Comparison of ENCODE assay signal across 7 mouse cellular contexts in the genomic region with DNA sequence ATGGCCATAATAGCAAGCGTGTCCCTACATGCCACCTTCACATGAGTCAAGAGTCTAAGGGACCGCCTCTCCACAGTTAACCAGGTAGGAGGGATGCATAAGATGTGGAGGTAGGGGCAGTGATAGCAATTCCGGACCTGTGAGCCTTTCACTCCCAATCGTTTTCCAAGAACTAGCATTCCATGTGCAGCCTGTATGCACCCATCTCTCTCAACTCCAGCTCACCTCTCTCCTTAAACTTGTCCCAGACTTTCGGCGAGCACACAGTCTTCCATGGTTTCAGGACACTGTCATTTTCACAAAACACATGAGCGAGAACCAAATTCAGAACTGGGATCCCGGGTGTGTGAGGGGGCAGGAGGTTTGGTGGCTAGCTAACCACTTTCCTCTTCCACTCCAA. TPM values are rescaled to one million over a fixed set of nuclear protein-coding genes. Genes with fewer than 3 reads are reported as not detected.
DNase-seq lines count a peak whose midpoint lies in the region; ATAC-seq and TF ChIP-seq lines count a peak whose summit lies in the region.

No protein-coding gene starts in this region.

- 28% methylated on average over 8 of the region's 8 CpGs for WGBS in lung, adult 2 months
- 32% methylated on average over 8 of the region's 8 CpGs for WGBS in forebrain, postnatal 0 days
- WGBS in liver, embryonic 12.5 days (ENCODE audit: insufficient replicate concordance): 50% methylated on average over 8 of the region's 8 CpGs
- 26% methylated on average over 8 of the region's 8 CpGs for WGBS in stomach, embryonic 16.5 days

- ATAC-seq in forebrain, postnatal 0 days: no peak
- ATAC-seq in liver, embryonic 12.5 days: no peak
- no peak for ATAC-seq in stomach, embryonic 16.5 days (ENCODE audit: insufficient read depth, low FRiP score)

- H3K4me3 ChIP-seq in lung, adult 2 months (replicated peaks; ENCODE audit: extremely low read depth, low read depth, low read length): peak overlapping the region; percentile 57
- H3K4me3 ChIP-seq in brown adipose tissue, adult 24 weeks (ENCODE audit: insufficient read depth, low read depth, low read length): peak overlapping the region; percentile 69
- H3K4me3 ChIP-seq in forebrain, postnatal 0 days (ENCODE audit: low read depth, low read length): peak overlapping the region; percentile 59
- H3K4me3 ChIP-seq in liver, embryonic 12.5 days: peak overlapping the region; percentile 70
- peak overlapping the region; percentile 82 for H3K4me3 ChIP-seq in stomach, embryonic 16.5 days (replicated peaks; ENCODE audit: low read length)

- TF ChIP-seq CTCF in lung, adult 2 months (IDR thresholded peaks at IDR 0.05; ENCODE audit: insufficient read depth, low read length): no peak
- TF ChIP-seq CTCF in forebrain, postnatal 0 days (IDR thresholded peaks at IDR 0.05; ENCODE audit: low read depth): no peak

- H3K4me1 ChIP-seq in lung, adult 2 months (ENCODE audit: control insufficient read depth, insufficient read depth, low read length): peaks cover 5% of the 10 kb centered on the region; the same call in 1 of the 2 replicates
- peaks cover 3% of the 10 kb centered on the region; the same call in 1 of the 2 replicates for H3K4me1 ChIP-seq in brown adipose tissue, adult 24 weeks (ENCODE audit: control insufficient read depth, insufficient read depth, insufficient read length, low read length)
- H3K4me1 ChIP-seq in forebrain, postnatal 0 days (ENCODE audit: insufficient read depth): peaks cover 8% of the 10 kb centered on the region; the same call in 1 of the 2 replicates
- peaks cover 19% of the 10 kb centered on the region for H3K4me1 ChIP-seq in liver, embryonic 12.5 days
- peaks cover 8% of the 10 kb centered on the region for H3K4me1 ChIP-seq in stomach, embryonic 16.5 days (ENCODE audit: control insufficient read depth, insufficient read depth, low read length)

- no peak for TF ChIP-seq POLR2A in lung, adult 2 months (IDR thresholded peaks at IDR 0.05; ENCODE audit: borderline replicate concordance, extremely low read depth, low read depth, low read length)

- H3K4me2 ChIP-seq in forebrain, postnatal 0 days (ENCODE audit: low read depth): peak overlapping the region; percentile 73
- H3K4me2 ChIP-seq in liver, embryonic 12.5 days: peak overlapping the region; percentile 83
- peak overlapping the region; percentile 72 for H3K4me2 ChIP-seq in stomach, embryonic 16.5 days (ENCODE audit: low read depth, low read length)

- no peaks in the 10 kb centered on the region for H3K36me3 ChIP-seq in forebrain, postnatal 0 days (ENCODE audit: insufficient read depth)
- 0 out of 2 replicates have a peak, but pooled peaks cover 3% of the 10 kb centered on the region for H3K36me3 ChIP-seq in liver, embryonic 12.5 days
- no peaks in the 10 kb centered on the region for H3K36me3 ChIP-seq in stomach, embryonic 16.5 days (ENCODE audit: control insufficient read depth, insufficient read depth, low read length)

- peak; percentile 4 for DNase-seq in lung, adult 2 months
- no peak for DNase-seq in lung, postnatal 36 days
- DNase-seq in forebrain, postnatal 0 days: no peak
- no peak for DNase-seq in urinary bladder, postnatal 36 days (ENCODE audit: low spot score in 2 of 2)

- peak overlapping the region; percentile 94 for H3K9ac ChIP-seq in forebrain, postnatal 0 days
- H3K9ac ChIP-seq in liver, embryonic 12.5 days: peak overlapping the region; percentile 75
- H3K9ac ChIP-seq in stomach, embryonic 16.5 days (ENCODE audit: low read length): peak overlapping the region; percentile 91

- H3K9me3 ChIP-seq in forebrain, postnatal 0 days (ENCODE audit: low read length): no peaks in the 10 kb centered on the region
- H3K9me3 ChIP-seq in liver, embryonic 12.5 days (replicated peaks): no peaks in the 10 kb centered on the region
- H3K9me3 ChIP-seq in stomach, embryonic 16.5 days (replicated peaks; ENCODE audit: control insufficient read depth, low read length): no peaks in the 10 kb centered on the region

- no peaks in the 10 kb centered on the region for H3K27me3 ChIP-seq in forebrain, postnatal 0 days (ENCODE audit: insufficient read depth, low read length)
- H3K27me3 ChIP-seq in liver, embryonic 12.5 days (replicated peaks): no peaks in the 10 kb centered on the region
- H3K27me3 ChIP-seq in stomach, embryonic 16.5 days (ENCODE audit: control insufficient read depth, insufficient read depth, low read length): no peaks in the 10 kb centered on the region

- no peak overlapping the region for H3K27ac ChIP-seq in brown adipose tissue, adult 24 weeks (replicated peaks; ENCODE audit: low read depth, low read length)
- peak overlapping the region; percentile 98; the same call in 1 of the 2 replicates for H3K27ac ChIP-seq in forebrain, postnatal 0 days (ENCODE audit: low read depth, low read length)
- no peak overlapping the region for H3K27ac ChIP-seq in liver, embryonic 12.5 days
- peak overlapping the region; percentile 98; the same call in 1 of the 2 replicates for H3K27ac ChIP-seq in stomach, embryonic 16.5 days (ENCODE audit: low read length)

RNA-seq across cellular contexts. Expression of a gene that starts 0.9 kb away (rescaled TPM):
- 0.68 and 1.1 TPM in 2 replicates for polyA plus RNA-seq in lung, adult 2 months (2012; rRNA removed)
- 0.63 and 0.75 TPM in 2 replicates for polyA plus RNA-seq in brown adipose tissue, adult 24 weeks (2012; ENCODE audit: insufficient read depth, insufficient read length, missing spikeins)
- total RNA-seq in forebrain, postnatal 0 days (2014; rRNA removed): 9.6 and 12.3 TPM in 2 replicates
- 5.2 and 7.8 TPM in 2 replicates for polyA plus RNA-seq in forebrain, postnatal 0 days (2015; fragmentation: Nextera tagmentation; extraction: Ambion mirVana)
- 2.5 and 2.9 TPM in 2 replicates for polyA plus RNA-seq in liver, embryonic 12.5 days (2016; fragmentation: Nextera tagmentation; extraction: Ambion mirVana)
- polyA plus RNA-seq in stomach, embryonic 16.5 days (2015; fragmentation: Nextera tagmentation; extraction: Ambion mirVana): 7.0 and 7.8 TPM in 2 replicates

RNA-seq across cellular contexts. Expression of a gene that starts 24.7 kb away (rescaled TPM):
- 1.3 and 1.8 TPM in 2 replicates for polyA plus RNA-seq in lung, adult 2 months (2012; rRNA removed)
- 1.3 and 1.5 TPM in 2 replicates for polyA plus RNA-seq in brown adipose tissue, adult 24 weeks (2012; ENCODE audit: insufficient read depth, insufficient read length, missing spikeins)
- total RNA-seq in forebrain, postnatal 0 days (2014; rRNA removed): 21.9 and 27.5 TPM in 2 replicates
- 4.8 and 9.2 TPM in 2 replicates for polyA plus RNA-seq in forebrain, postnatal 0 days (2015; fragmentation: Nextera tagmentation; extraction: Ambion mirVana)
- polyA plus RNA-seq in liver, embryonic 12.5 days (2016; fragmentation: Nextera tagmentation; extraction: Ambion mirVana): 2.0 and 2.5 TPM in 2 replicates
- 10.9 and 11.3 TPM in 2 replicates for polyA plus RNA-seq in stomach, embryonic 16.5 days (2015; fragmentation: Nextera tagmentation; extraction: Ambion mirVana)

RNA-seq across cellular contexts. Expression of a gene that starts 35.2 kb away (rescaled TPM):
- polyA plus RNA-seq in lung, adult 2 months (2012; rRNA removed): 4.4 and 6.2 TPM in 2 replicates
- polyA plus RNA-seq in brown adipose tissue, adult 24 weeks (2012; ENCODE audit: insufficient read depth, insufficient read length, missing spikeins): 10.3 and 14.0 TPM in 2 replicates
- 15.0 and 38.7 TPM in 2 replicates for total RNA-seq in forebrain, postnatal 0 days (2014; rRNA removed)
- polyA plus RNA-seq in forebrain, postnatal 0 days (2015; fragmentation: Nextera tagmentation; extraction: Ambion mirVana): 8.5 and 10.5 TPM in 2 replicates
- 41.1 and 41.2 TPM in 2 replicates for polyA plus RNA-seq in liver, embryonic 12.5 days (2016; fragmentation: Nextera tagmentation; extraction: Ambion mirVana)
- polyA plus RNA-seq in stomach, embryonic 16.5 days (2015; fragmentation: Nextera tagmentation; extraction: Ambion mirVana): 30.1 and 31.1 TPM in 2 replicates

Comparison
In these comparisons a context has a peak if more than half of its experiments do, and no peak if none do; other contexts are left out.
1. H3K27ac ChIP-seq: peak in forebrain, postnatal 0 days (single experiment) and stomach, embryonic 16.5 days (single experiment); none in brown adipose tissue, adult 24 weeks (single experiment) and liver, embryonic 12.5 days (single experiment).
2. Peak in every context shown above with its lines, with median percentiles within 50 percentile points of each other: H3K4me3 ChIP-seq, H3K4me2 ChIP-seq and H3K9ac ChIP-seq.